Mouse (Mus musculus) inflammation-experienced regulatory T-cells, adult 6 months (primary cell): ENCODE results near the gene Thap8. TPM values are rescaled to one million over a fixed set of nuclear protein-coding genes. Genes with fewer than 3 reads are reported as not detected.
A peak's percentile ranks its signal among the peaks of the same experiment; 100 is the strongest.
"Not testable (repeated sequence)": the region's sequence is repeated elsewhere in the genome, so short reads cannot be mapped to it uniquely, and the experiment has no call there.

ENCODE experiments used
- ATAC-seq: one replicate; pipeline ENCODE4 v1.8.0; 2017
- polyA plus RNA-seq, 3 experiments: library from polyadenylated mRNA; unstranded; fragments of 100-300 nt; shearing (Covaris generic); gene quantifications; one replicate each; pipeline ENCODE4 v1.2.1; 2017

Thap8 gene
- under 1 TPM; 0.26 to 0.70 (median 0.26) TPM for polyA plus RNA-seq

DNA sequence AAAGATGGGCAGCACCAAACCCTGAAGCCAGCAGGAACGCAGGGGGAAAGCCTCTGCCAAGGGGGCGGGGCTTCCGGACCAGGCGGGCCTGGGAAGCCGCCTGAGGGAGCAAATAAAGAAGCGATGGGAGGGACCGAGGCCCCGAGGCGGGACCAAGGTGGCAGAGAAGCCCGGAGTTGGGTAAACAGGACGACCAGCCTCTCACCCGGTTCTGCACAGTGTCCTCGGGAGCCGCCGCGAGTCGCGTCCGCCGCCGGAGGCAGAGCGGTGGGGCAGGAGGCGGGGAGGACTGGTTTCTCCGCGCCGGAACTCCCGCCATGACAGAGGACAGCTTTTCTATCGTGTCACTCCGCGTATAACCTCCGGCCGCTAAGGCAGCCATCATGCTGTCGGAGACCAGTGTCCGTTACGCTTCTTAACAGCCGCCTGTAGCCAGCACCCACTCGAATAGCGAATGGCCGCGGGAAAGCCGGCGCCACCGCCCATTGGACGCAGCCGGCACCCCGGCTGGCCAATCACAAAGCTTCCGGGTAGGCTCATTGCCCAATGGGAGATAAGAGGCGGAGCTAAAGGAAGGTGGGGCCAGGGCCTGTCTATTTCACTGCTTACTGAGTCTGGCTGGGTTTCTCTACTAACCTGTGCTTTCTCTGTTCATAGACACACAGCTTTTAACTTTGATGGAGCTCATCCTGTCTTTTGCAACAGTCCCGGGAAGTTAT lies at the start of gene Thap8, which contains the start of gene Wdr62:
Thap8 (plus strand) TSS at position 144 of the 719 bp plus-strand sequence.
Wdr62 (minus strand) TSS at position 469 of the 719 bp plus-strand sequence.
- peak; percentile 96 for ATAC-seq

DNA sequence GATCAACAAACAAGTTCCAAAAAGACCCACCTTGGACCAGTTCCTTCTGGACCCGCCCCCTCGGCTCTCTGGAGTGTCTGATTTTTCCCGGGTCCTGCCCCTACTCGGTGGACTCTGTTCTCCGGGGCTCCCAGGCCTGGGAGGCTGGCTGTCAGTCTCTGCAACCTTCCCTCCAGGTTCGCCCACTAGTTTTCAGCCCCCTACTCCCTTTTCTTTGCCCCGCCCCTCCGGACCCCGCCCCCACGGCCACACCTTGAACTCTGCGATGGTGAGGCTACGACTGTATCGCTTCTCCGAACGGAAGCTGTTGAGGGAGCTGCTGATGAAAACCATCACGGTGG lies 48.6 kb upstream of the Thap8 start:
- no peak for ATAC-seq

DNA sequence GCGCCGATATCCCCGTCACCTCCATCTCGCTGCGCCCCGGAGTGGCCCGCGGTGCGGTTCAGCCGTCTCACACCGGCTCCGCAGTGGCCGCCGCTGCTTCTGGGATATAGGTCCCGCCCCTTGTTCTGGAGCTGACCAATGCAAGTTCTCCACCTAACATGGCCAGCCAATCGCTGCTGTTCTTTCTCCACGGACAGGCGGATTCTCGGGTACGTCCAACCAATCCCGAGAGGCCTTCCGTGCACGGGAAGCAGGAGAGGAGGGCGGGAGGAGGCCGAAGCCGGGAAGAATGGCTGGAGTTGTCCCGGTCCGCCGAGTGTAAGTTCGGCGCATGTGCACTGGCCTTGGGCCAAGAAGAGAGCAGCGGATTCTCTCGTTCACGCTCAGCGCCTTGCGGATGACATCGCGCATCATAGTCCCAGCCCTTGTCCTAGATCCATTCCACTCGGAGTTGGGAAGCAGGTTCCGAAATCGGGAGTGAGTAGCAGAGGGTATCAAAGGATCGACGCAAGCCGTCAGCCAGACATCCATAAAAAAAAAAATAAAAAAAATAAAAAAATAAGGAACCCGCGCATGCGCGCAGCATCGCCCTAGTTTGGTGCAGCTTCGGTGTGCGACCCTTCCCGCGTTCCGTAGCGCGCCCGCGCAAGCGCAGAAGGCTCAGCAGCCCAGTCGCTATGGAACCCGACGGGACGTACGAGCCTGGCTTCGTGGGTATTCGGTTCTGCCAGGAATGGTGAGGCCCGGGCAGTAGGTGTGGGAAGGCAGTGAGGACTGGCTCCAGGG lies 48.0 kb upstream of the Thap8 start, which contains the start of the genes Polr2i and Tbcb:
Polr2i (plus strand) TSS at position 280 of the 786 bp plus-strand sequence.
Tbcb (minus strand) TSS at position 604 of the 786 bp plus-strand sequence.
- peak; percentile 95 for ATAC-seq

DNA sequence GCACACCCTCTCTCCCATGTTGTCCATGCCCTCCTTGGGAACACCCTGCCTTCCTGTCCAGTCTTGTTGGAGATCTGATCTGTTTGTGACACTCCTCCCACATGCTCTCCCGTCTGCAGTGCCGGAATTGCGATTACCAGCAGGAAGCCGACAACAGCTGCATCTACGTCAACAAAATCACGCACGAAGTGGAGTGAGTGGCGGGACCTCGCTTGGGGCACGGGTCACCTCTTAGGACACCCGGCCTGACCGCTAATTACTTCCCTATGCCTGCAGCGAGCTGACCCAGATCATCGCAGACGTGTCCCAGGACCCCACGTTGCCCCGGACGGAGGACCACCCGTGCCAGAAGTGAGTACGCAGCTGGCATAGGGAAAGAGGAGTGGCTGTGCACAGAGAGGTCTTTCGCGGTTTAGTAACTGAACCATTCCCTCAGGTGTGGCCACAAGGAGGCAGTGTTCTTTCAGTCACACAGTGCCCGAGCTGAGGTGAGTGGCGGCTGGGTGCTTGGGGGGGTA lies 47.2 kb upstream of the Thap8 start:
- ATAC-seq = no peak

DNA sequence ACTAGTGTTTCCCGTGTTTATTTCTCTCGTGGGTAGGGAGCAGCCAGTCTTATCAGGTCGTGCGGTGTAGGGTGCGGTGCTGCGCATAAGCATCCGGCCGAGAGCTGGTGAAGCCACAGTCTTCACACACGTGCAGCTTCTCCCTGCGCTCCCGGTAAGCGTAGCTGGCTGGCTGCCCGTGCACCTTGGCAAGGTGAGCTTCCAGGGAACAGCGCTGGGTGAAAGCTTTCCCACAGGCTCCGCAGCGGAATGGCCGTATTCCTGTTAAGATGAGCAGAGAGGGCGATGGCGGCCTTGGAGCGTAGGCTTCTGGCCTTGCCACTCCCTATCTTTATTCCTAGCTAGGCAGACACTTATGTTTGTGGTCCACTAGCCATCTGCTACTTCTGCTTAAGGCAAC lies 46.5 kb upstream of the Thap8 start:
- ATAC-seq = no peak

DNA sequence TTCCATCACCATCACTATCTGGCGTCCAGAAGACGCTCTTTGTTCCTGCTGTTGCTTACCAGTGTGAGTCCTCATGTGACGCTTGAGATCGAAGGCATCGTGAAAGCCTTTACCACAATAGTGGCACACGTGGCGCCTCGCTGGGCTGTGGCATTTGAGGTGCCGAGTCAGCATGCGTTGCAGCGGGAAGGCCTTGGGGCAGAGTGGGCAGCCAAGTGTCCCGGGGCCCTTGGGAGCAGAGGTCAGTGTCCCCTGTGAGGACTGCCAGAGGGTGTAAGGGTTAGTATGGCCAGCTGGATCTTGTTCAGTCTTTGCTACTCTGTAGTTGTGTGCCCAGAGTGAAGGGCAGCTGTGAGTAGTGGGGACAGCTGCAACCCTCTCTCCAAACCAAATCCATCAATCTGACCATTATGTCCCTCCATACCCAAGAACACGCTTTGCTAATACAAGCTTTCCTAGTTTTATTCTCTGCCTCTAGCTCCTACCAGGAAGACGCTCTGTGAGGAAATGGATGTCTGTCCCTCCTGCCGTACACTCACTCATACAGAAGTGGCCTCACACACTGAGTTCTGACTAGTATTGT lies 45.5 kb upstream of the Thap8 start:
- ATAC-seq = no peak

DNA sequence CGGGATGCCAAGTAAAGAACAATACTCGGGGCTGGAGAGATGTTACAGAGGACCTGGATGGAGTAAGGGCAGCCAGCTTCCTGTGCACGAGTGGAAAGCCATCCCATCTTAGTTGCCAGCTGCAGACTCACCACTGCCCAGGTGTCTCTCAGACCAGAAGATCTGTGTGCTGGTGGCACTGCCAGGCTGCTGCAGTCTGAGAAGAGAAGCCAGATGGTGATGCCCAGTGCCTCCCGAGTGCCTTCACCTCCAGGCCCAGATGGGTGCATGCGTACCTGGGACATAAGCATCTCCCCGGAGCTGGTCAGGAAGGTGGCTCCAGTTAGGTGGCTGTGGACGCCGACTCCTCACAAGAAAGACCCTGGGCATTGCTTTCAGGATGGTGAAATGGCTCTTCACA lies 44.8 kb upstream of the Thap8 start:
- ATAC-seq = no peak

DNA sequence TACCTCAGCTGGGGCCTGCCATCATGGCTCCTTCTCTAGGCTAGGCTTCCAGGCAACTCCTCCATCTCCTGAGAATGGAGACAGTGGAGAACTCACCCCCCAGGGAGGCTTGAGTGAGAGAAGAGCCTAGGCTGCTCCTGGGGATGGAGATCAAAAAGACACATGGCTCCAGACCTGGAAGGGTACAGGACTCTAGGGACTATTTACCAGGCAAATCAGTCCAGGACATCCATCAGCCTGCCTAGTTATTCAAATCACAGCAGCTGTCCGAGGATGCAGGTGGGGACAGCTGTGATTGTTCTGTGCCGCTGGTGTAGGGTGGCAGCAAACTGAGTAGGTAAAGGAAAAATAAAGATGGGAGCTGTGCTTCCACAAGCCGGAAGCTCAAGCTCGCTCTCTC lies 44.3 kb upstream of the Thap8 start, which contains the start of gene Ovol3:
Ovol3 (minus strand) TSS at position 101 of the 400 bp plus-strand sequence.
- ATAC-seq = no peak

DNA sequence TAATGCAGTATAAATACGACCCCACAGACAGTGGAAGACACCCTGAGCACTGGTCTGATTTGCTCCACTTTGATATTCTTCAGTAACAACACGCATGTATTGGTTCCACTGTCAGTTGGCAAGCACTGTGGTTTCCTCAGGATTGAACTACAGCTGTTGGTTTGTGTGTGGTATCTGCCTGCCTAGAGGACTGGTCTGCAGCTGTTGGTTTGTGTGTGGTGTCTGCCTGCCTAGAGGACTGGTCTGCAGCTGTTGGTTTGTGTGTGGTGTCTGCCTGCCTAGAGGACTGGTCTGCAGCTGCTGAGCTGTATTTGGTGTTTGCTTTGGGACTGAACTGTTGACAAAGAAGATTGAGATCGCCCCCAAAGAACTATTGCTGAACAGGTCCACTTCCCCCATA lies 42.5 kb upstream of the Thap8 start:
- ATAC-seq = not testable (repeated sequence)

DNA sequence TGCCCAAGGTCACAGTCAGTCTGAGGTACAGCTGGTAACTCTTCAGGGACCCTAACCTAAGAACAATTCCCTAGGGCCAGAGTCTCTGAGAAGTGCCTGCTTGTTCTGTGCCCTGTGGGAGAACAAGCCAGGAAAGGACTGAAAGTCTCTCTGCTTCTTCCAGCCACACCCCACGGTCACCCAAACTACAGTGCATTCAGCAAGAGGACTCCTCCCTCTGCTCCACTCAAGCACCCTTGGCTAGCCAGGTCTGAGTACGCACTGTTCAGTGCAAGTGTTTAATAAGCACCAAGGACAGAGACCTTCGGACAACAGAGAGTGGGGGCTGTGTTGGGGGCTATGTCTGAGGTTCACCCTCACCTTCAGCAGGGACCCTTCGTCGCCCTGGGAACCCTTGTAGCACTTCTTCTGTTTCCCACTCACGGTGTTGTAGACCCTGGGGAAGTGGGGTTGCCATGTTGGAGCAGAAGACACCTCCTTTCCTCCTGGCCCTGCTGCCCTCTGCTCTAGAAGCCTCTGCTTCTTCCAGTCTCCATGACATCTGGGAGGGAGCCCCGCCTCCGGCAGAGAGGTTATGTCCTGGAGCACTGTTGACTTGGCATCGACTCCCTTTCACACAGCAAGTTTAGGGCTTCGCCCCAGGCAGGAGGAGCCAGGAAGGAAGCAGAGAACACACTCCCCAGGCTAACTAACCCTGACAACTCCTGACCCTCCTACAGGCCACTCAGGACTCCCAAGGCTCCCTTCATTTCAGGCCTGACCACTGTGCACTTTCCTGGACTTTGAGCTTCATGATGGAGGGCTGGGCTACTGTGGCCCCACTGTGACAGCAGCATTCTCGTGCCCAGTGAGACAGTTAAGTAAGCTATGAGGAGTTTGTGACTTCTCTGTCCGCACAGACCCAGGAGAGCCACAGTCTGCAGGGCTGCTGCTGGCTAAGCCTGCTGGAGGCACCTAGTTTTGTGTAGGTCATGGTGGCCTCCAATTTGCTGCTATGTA lies 27.6 kb upstream of the Thap8 start:
- no peak for ATAC-seq

DNA sequence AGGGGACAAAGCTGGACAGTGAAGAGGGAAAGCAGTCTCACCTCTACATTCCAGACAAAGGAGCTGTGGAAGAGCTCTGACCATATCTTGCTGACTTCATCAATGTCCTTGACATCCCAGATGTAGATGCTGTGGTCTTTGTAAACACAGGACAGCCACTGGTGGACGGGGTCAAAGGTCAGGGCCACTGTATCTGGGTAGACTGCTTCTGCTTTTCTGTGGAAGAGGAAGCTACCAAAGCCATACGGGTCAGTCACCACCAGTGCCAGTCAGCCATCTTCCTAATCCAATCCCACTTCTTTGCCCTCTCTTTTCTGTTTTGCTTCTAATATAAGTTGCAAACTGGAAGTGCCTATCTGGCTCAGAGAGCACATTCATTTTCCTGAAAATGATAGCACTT lies 14.9 kb upstream of the Thap8 start:
- no peak for ATAC-seq

DNA sequence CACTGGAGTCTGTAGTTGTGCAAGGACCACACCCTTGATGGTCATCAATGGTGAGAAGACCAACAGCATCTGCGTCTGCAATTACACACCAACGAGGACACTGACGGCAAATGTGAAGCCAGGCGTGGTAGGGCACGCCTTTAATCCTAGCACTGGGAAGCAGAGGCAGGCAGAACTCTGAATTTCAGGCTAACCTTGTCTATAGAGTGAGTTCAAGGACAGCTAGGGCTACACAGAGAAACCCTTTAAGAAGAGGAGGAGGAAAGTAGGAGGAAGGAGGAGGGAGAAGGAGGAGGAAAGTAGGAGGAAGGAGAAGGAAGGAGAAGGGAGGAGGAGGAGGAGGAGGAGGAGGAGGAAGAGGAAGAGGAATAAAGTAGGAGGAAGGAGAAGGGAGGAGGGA lies 14.4 kb upstream of the Thap8 start:
- ATAC-seq = no peak

DNA sequence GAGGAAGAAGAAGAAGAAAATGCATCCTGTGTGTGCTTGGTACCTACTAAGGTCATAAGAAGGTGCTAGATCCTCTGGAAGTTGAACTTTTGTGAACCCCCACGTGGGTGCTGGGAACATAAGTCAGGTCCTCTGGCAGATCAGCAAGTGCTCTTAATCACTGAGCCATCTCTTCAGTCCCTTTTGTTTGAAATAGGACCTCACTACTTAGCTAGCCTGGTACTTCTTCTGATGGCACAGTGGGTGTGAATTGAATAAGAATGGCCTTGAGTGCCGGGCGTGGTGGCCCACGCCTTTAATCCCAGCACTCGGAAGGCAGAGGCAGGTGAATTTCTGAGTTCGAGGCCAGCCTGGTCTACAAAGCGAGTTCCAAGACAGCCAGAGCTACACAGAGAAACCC lies 14.0 kb upstream of the Thap8 start:
- ATAC-seq = no peak

DNA sequence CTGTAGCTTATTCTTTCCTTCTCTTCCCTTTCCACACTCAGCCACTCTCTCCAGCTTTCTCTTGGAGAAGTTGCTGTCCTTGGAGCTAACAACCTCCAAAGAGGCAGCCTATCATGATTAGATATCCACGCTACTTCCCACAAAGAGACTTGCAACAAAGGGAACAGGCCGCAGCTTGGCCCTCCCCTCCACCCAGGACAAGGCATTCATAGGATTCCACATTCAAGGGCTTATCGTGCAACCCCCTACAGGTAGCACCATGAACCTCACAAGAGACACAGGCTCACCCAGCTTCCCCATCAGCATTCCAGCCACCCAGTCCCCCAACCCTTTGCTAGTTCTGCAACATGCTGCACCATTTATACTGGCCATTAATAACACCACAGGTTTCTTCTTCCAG lies 13.1 kb upstream of the Thap8 start:
- ATAC-seq = no peak

DNA sequence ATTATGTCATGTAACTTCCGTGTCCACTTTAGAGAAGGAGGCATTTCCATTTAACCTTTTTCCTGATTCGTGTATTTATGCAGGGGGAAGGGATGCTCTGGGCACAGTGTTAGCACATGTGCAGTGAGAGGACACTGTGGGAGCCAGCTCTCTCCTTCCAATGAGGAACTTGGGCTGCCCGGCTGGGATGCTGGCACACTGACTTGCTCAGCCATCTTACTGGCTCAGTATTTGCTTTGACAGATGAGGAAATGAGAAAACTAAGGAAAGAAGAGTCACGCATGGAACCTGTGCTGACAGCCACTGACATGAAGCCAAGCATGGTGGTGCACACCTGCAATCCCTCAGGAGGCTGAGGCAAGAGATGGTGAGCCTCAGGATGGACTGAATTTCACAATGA lies 10.3 kb upstream of the Thap8 start:
- ATAC-seq = no peak

DNA sequence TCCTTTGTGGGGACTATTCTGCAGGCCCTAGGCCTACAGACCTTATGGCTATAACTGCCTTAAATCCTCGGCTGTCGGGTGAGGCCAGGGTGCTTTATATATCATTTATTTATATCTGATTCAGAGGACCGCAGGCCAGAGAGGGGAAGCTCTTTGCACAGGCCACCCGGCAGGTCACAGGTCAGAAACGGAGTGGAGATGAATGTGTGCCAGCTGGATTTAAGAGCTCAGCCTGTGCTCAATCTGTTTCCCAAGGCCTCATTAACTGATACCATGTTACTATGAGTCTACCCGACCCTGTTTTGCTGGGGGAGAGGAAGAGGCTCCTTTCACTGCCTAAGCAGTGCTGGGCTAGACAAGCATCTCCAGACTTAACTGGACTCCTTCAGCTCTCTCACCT lies 5.5 kb upstream of the Thap8 start:
- ATAC-seq = no peak

DNA sequence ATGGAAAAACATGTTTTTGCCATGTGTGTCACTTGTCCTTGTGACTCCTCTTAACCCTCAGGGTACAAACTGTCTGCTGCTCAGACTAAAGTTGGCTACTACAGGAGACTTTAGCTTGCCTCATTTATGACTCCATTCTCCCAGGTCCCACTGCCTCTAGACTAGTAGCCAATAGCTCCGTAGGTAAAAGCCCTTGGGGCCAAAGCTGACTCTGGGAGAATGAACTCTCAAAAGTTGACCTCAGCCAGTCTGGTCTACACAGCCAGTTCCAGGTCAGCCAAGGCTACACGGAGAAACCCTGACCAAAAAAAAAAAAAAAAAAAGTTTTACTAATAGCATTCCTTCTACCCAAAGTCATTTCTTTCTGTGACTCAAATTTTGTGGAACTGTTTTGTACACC lies 983 bp upstream of the Thap8 start:
- no peak for ATAC-seq

DNA sequence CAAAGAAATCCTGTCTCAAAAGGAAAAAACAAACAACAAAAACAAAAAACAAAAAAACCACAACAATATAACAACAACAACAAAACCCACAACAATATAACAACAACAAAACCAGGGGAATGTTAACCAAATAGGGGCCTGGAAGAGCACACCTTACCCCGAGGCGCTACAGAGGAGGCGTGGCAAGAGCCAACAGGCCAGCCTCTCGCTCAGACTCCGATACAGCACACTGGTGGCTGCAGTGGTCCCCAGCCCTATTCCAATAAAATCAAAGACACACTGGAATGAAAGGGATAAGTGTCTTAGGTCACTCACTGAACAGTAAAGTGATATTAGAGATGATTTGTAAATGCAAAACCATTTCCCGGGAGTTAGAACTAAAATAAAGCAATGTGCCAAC lies 358 bp upstream of the Thap8 start:
- no peak for ATAC-seq

DNA sequence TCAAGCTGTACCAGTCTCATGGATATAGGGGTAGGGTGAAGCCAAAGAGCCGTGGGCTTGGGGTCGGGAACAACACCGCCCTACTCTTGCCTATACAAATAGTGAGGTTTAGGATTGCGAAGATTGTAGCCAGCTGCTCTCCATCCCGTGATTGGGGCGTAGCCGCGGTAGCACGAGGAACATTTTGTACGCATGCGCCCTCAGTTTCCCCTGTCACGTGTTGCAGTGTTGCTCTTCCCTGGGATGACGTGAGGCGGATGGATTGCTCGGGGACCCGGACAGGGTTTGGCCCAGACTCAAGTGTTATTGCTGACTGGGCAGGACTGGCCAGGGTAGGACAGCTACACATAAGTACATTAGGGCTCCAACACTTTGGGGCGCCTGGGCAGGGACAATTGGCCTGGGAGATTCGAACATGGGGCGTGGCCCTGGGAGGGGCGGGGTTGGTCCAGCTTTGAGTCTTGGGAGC lies 810 bp downstream of the Thap8 start:
- ATAC-seq = peak; percentile 68

DNA sequence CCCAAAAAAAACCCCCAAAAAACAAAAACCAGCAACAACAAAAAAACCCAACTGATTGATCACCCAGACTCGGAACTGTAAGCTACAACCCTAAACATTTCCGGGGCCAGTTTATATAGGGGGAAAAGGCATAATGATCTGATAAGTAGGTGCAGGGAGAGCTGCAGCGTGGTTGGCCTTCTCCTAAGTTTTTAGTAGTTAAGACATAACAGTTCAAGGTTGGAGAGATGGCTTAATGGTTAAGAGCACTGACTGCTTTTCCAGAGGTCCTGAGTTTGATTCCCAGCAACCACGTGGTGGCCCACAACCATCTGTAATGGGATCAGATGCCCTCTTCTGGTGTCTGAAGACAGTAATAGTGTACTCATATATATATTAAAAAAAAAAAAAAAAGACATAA lies 1.6 kb downstream of the Thap8 start:
- no peak for ATAC-seq

DNA sequence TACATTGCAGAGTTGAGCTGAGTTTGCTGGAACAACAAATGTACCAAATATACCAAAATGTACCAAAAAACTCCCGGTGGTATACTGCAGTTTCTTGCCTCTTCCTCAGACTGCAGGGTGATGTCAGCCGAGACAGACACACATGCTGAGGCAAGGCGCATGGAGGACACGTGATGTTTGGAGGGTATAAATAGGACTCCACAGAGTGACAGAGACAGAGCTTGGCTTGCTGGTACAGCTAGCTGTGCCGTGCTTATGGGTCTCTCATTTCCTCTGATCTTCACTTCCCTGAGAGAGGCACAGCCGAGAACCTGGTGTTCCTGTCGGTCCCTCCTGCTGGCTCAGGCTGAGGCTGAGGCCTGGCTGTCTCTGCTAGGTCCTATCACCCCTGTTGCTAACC lies 2.8 kb downstream of the Thap8 start:
- ATAC-seq = no peak
